Mouse (Mus musculus) ES-E14 (cell line): ENCODE results near the gene Pdzd2. TPM values are rescaled to one million over a fixed set of nuclear protein-coding genes. Genes with fewer than 3 reads are reported as not detected.

ENCODE experiments used
- DNase-seq: peaks from one replicate; pipeline ENCODE4 v3.0.0-alpha.2; 2013; ENCODE audit warnings: low read depth, low spot score
- H3K27ac ChIP-seq: 2 replicates; pipeline ENCODE4 v1.5.1; 2012; ENCODE audit warnings: low read depth, mild to moderate bottlenecking, low read length, moderate library complexity, mixed read lengths; ENCODE audit not compliant: poor library complexity, insufficient read depth, severe bottlenecking
- H3K36me3 ChIP-seq: 2 replicates; pipeline ENCODE4 v1.6.1; 2012; ENCODE audit warnings: mild to moderate bottlenecking, low read length, moderate library complexity, mixed read lengths; ENCODE audit not compliant: control insufficient read depth, poor library complexity, insufficient read depth, severe bottlenecking
- H3K4me1 ChIP-seq, 2 experiments: fragments of 150-350 bp in 1 of 2; sonication (generic) in 1 of 2; 2 replicates each; pipeline ENCODE4 v1.6.1; 2012; ENCODE audit warnings: low read length in 2 of 2, mild to moderate bottlenecking in 1 of 2, mixed read lengths in 1 of 2; ENCODE audit not compliant: control insufficient read depth in 2 of 2, insufficient read depth in 2 of 2, poor library complexity in 1 of 2
- H3K4me3 ChIP-seq, 2 experiments: fragments of 150-350 bp in 1 of 2; sonication (generic) in 1 of 2; 2 replicates each; pipeline ENCODE4 v1.5.1; 2012; ENCODE audit warnings: low read length in 2 of 2, low read depth in 1 of 2, mild to moderate bottlenecking in 1 of 2, mixed read lengths in 1 of 2; ENCODE audit not compliant: insufficient read depth in 1 of 2, poor library complexity in 1 of 2, severe bottlenecking in 1 of 2
- H3K9ac ChIP-seq: 2 replicates; pipeline ENCODE4 v1.6.1; 2012; ENCODE audit warnings: low read depth, mild to moderate bottlenecking, low read length, mixed read lengths; ENCODE audit not compliant: poor library complexity, insufficient read depth, severe bottlenecking
- H3K9me3 ChIP-seq: fragments of 150-350 bp; sonication (generic); 2 replicates; pipeline ENCODE4 v1.6.1; 2012; ENCODE audit warnings: low read depth, mild to moderate bottlenecking, low read length; ENCODE audit not compliant: control insufficient read depth, insufficient read depth
- CHD2 ChIP-seq: IDR thresholded peaks from 2 replicates; pipeline ENCODE4 v1.6.1; 2014; ENCODE audit warnings: mild to moderate bottlenecking, low read depth, low read length, inconsistent platforms
- HCFC1 ChIP-seq: IDR thresholded peaks from 2 replicates; pipeline ENCODE4 v1.6.1; 2012; ENCODE audit warnings: low read length, inconsistent platforms, borderline replicate concordance; ENCODE audit not compliant: insufficient read depth
- MAFK ChIP-seq: IDR thresholded peaks from 2 replicates; pipeline ENCODE4 v1.6.1; 2014; ENCODE audit warnings: mild to moderate bottlenecking, low read depth, low read length, inconsistent platforms; ENCODE audit not compliant: insufficient read depth
- ZC3H11A ChIP-seq: IDR thresholded peaks from 2 replicates; pipeline ENCODE4 v1.6.1; 2012; ENCODE audit warnings: low read depth, mild to moderate bottlenecking, inconsistent platforms, low read length, borderline replicate concordance
- ZNF384 ChIP-seq: IDR thresholded peaks from 2 replicates; pipeline ENCODE4 v1.6.1; 2012; ENCODE audit warnings: low read depth, low read length, inconsistent platforms
- in situ Hi-C, 2 experiments: fragments of 600-800 bp; cut with MboI; formaldehyde crosslinking; loops; one replicate each; pipeline ENCODE4 v1.15.1; 2025; ENCODE audit warnings: low sequenced_read_pairs in 2 of 2, inconsistent platforms in 1 of 2; ENCODE audit not compliant: unreplicated experiment in 2 of 2
- total RNA-seq: library from RNA; depleted of rRNA; stranded (reverse); fragments of 300-350 nt; gene quantifications from 2 replicates; pipeline ENCODE4 v1.2.3, GENCODE M21; 2012

Gene Pdzd2
- total RNA-seq, 1 experiment: 6.3 TPM

DNA sequence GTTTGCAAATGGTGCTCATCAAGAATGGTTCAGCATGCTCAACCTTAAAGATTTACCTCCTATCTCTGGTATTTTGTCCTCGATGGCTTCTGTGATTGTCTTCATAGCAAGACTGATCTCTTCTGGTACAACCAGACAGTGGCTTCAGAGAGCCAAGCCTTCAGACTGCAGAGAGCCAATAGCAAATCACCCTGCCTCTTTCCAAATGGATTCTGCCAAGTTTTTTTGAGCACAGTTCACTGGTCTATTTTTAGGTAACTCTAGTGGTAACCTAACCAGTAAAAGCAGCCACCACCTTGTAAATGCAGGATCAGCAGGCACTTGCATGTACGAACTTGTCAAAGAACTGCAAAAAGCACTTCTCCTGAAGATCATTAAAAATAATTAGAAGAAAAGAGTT is 25.4 kb downstream of the Pdzd2 start:
- no peak for TF ChIP-seq MAFK
- no peak for TF ChIP-seq HCFC1
- TF ChIP-seq ZC3H11A: no peak
- TF ChIP-seq ZNF384: no peak
- TF ChIP-seq CHD2: no peak
- Histone ChIP-seq H3K27ac (no peak overlapping the region), H3K9me3 (no peaks in the 10 kb centered on the region), H3K4me3 (no peak overlapping the region), H3K4me1 (peaks cover 17 to 19% of the 10 kb centered on the region in 2 experiments), H3K9ac (no peak overlapping the region), H3K36me3 (no peaks in the 10 kb centered on the region)
- in situ Hi-C loops: no loop called here
- no peak for DNase-seq

GRCm38 (mm10) chr15:12713216-12713615 is 26.5 kb downstream of the Pdzd2 start:
- Histone ChIP-seq H3K36me3 (no peaks in the 10 kb centered on the region), H3K9me3 (no peaks in the 10 kb centered on the region), H3K4me1 (peaks cover 17 to 19% of the 10 kb centered on the region in 2 experiments), H3K9ac (no peak overlapping the region), H3K27ac (peak overlapping the region; percentile 38; the same call in 1 of the 2 replicates), H3K4me3 (no peak overlapping the region)
- TF ChIP-seq HCFC1: no peak
- no peak for TF ChIP-seq ZC3H11A
- no peak for TF ChIP-seq CHD2
- TF ChIP-seq MAFK: no peak
- no peak for TF ChIP-seq ZNF384
- DNase-seq: no peak
- in situ Hi-C loops: no loop called here

DNA sequence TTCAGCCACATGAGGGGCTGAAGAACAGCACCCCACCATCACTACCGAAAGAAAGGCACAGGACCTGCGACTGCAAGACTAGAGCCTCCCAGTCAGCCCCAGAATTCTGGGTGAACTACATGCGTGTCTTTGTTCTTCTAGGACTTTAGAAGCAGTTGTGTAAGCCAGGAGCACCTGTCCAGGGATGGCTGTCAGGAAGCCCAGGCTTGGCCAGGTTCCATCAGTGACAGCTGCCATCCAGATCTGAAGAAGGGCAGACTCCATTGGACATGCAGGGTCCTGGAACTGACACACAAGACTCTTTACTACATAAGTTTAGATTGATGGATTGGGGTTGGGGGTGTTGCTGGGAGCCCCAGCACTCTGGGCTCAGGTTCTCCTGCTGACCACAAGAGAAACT is 29.7 kb downstream of the Pdzd2 start:
- no peak for DNase-seq
- Histone ChIP-seq H3K4me3 (no peak overlapping the region), H3K9ac (no peak overlapping the region), H3K36me3 (no peaks in the 10 kb centered on the region), H3K4me1 (peaks cover 17 to 19% of the 10 kb centered on the region in 2 experiments), H3K9me3 (no peaks in the 10 kb centered on the region), H3K27ac (no peak overlapping the region)
- TF ChIP-seq HCFC1: no peak
- TF ChIP-seq MAFK: no peak
- TF ChIP-seq ZC3H11A: no peak
- TF ChIP-seq ZNF384: no peak
- no peak for TF ChIP-seq CHD2
- in situ Hi-C loops: no loop called here

DNA sequence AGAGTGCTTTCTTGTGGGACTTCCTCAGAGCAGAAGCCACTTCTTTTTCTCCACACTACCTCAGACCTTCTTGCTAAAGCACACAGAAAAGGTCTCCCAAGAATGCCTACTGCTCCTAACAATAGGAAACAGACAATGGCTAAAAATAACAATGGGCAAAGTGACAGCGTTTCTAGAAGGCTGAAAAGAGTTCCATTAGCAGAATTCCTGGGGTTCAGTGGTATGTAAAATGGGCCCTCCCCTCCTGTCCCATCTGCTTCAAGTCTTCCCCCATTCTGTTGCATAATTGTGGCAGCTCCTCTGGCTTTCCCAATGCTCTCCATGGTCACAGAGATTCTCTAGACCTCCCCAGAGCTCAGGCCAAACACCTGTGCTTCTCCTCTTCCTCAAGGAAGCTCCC is 31.4 kb downstream of the Pdzd2 start:
- peaks cover 11 to 12% of the 10 kb centered on the region in 2 experiments for H3K4me1 ChIP-seq
- TF ChIP-seq ZNF384 (no peak), HCFC1 (no peak), MAFK (no peak), CHD2 (no peak), ZC3H11A (no peak)
- H3K9me3 ChIP-seq: no peaks in the 10 kb centered on the region
- no peaks in the 10 kb centered on the region for H3K36me3 ChIP-seq
- H3K9ac ChIP-seq: no peak overlapping the region
- DNase-seq: no peak
- H3K4me3 ChIP-seq: no peak overlapping the region
- in situ Hi-C loops: no loop called here
- H3K27ac ChIP-seq: no peak overlapping the region

DNA sequence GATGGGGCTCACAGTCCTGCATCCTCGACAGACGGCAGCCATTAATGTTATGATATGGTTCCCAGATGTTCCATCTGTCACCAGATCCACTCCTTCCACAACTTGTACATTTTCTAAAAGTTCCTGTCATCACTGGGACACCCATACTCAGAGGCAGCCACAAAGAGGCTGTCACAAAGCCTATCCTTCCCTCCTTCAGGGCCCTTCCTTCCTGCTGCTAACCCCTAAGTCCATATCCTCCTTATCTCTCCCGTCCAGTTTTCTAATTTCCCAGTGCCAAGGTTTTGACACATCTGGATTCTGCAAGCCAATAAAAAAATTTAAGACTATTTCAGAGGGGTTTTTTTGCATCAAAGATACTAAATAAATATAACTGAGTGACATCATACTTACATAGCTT is 32.8 kb downstream of the Pdzd2 start:
- Histone ChIP-seq H3K9ac (no peak overlapping the region), H3K36me3 (no peaks in the 10 kb centered on the region), H3K4me1 (peaks cover 6 to 8% of the 10 kb centered on the region in 2 experiments; a peak in 2 of 4 replicates), H3K27ac (no peak overlapping the region), H3K9me3 (no peaks in the 10 kb centered on the region), H3K4me3 (no peak overlapping the region)
- TF ChIP-seq CHD2 (no peak), HCFC1 (no peak), MAFK (no peak)
- DNase-seq: no peak
- in situ Hi-C loops: no loop called here
